ENCODE assay signal across 8 mouse cellular contexts in genomic region chr12:5237078-5237477, GRCm38 (mm10).
DNase-seq lines count a peak whose midpoint lies in the region; ATAC-seq and TF ChIP-seq lines count a peak whose summit lies in the region.

No protein-coding gene starts in this region.

- H3K4me3 ChIP-seq in embryonic facial prominence, embryonic 13.5 days: no peak overlapping the region
- H3K4me3 ChIP-seq in embryonic facial prominence, embryonic 10.5 days: no peak overlapping the region
- H3K4me3 ChIP-seq in intestine, postnatal 0 days (ENCODE audit: low read depth, low read length): no peak overlapping the region

- no peak overlapping the region for H3K9ac ChIP-seq in embryonic facial prominence, embryonic 13.5 days
- H3K9ac ChIP-seq in intestine, postnatal 0 days (ENCODE audit: low read depth, low read length): no peak overlapping the region

- peak; percentile 68; the same call in 1 of the 2 replicates for ATAC-seq in embryonic facial prominence, embryonic 13.5 days (ENCODE audit: insufficient number of reproducible peaks, insufficient read depth, low FRiP score, low TSS enrichment, low read depth)
- ATAC-seq in intestine, postnatal 0 days: no peak

- H3K27me3 ChIP-seq in embryonic facial prominence, embryonic 13.5 days: no peaks in the 10 kb centered on the region
- no peaks in the 10 kb centered on the region for H3K27me3 ChIP-seq in embryonic facial prominence, embryonic 10.5 days (replicated peaks; ENCODE audit: low read depth, poor library complexity, severe bottlenecking)
- H3K27me3 ChIP-seq in intestine, postnatal 0 days (replicated peaks; ENCODE audit: control insufficient read depth, insufficient read depth, low read length): no peaks in the 10 kb centered on the region

- no peak overlapping the region for H3K4me2 ChIP-seq in embryonic facial prominence, embryonic 13.5 days
- H3K4me2 ChIP-seq in intestine, postnatal 0 days (replicated peaks; ENCODE audit: low read depth): no peak overlapping the region

- DNase-seq in embryonic facial prominence, embryonic 10.5 days (ENCODE audit: low spot score): no peak
- peak; percentile 39 for DNase-seq in urinary bladder, postnatal 10 days (ENCODE audit: low spot score)
- DNase-seq in urinary bladder, postnatal 36 days (ENCODE audit: low spot score in 2 of 2): no peak
- DNase-seq in lung, postnatal 36 days: peak; percentile 81
- no peak for DNase-seq in embryo, embryonic 10.5 days (ENCODE audit: low spot score)
- DNase-seq in cerebellum, postnatal 36 days: no peak

- no peaks in the 10 kb centered on the region for H3K9me3 ChIP-seq in embryonic facial prominence, embryonic 13.5 days
- H3K9me3 ChIP-seq in embryonic facial prominence, embryonic 10.5 days: no peaks in the 10 kb centered on the region
- no peaks in the 10 kb centered on the region for H3K9me3 ChIP-seq in intestine, postnatal 0 days (ENCODE audit: control insufficient read depth)

- H3K36me3 ChIP-seq in embryonic facial prominence, embryonic 13.5 days: no peaks in the 10 kb centered on the region
- no peaks in the 10 kb centered on the region for H3K36me3 ChIP-seq in embryonic facial prominence, embryonic 10.5 days (replicated peaks)
- H3K36me3 ChIP-seq in intestine, postnatal 0 days (ENCODE audit: control insufficient read depth, insufficient read depth): no peaks in the 10 kb centered on the region

- no peak overlapping the region for H3K27ac ChIP-seq in embryonic facial prominence, embryonic 13.5 days
- no peak overlapping the region for H3K27ac ChIP-seq in embryonic facial prominence, embryonic 10.5 days (replicated peaks)
- H3K27ac ChIP-seq in intestine, postnatal 0 days (ENCODE audit: low read depth, low read length): no peak overlapping the region

- peaks cover 48% of the 10 kb centered on the region for H3K4me1 ChIP-seq in embryonic facial prominence, embryonic 13.5 days
- H3K4me1 ChIP-seq in embryonic facial prominence, embryonic 10.5 days: peaks cover 38% of the 10 kb centered on the region
- H3K4me1 ChIP-seq in intestine, postnatal 0 days (replicated peaks; ENCODE audit: control insufficient read depth, insufficient read depth, low read length): no peaks in the 10 kb centered on the region

- WGBS in embryonic facial prominence, embryonic 13.5 days: 44% methylated on average over 5 of the region's 5 CpGs
- WGBS in embryonic facial prominence, embryonic 10.5 days: 82% methylated on average over 5 of the region's 5 CpGs
- WGBS in intestine, postnatal 0 days: 49% methylated on average over 5 of the region's 5 CpGs

- peak; percentile 13; the same call in 1 of the 2 replicates for TF ChIP-seq CTCF in intestine, postnatal 0 days (IDR thresholded peaks at IDR 0.05; ENCODE audit: low read depth)

Comparison
In these comparisons a context has a peak if more than half of its experiments do, and no peak if none do; other contexts are left out.
1. DNase-seq: peak in urinary bladder, postnatal 10 days (single experiment) and lung, postnatal 36 days (single experiment); none in embryonic facial prominence, embryonic 10.5 days (single experiment), urinary bladder, postnatal 36 days (0 of 2), embryo, embryonic 10.5 days (single experiment) and cerebellum, postnatal 36 days (0 of 2).